Mouse (Mus musculus) left cerebral cortex, adult 6 months (tissue): ENCODE data around the gene Best1. TPM values are rescaled to one million over a fixed set of nuclear protein-coding genes. Genes with fewer than 3 reads are reported as not detected.

Experiments
- long read RNA-seq, 2 experiments: library from polyadenylated mRNA; unstranded; transcript quantifications; one replicate each; pipeline ENCODE4 v2.0.0; 2019 to 2020
- polyA plus RNA-seq: library from polyadenylated mRNA; unstranded; fragments of <200 nt; fragmentation: Nextera tagmentation; gene quantifications from 2 replicates; pipeline ENCODE4 v1.2.3, GENCODE M21; 2021

Gene Best1
- polyA plus RNA-seq = 1.1 and 1.7 TPM in 2 replicates
- long read RNA-seq, experiment 1, partial matches to known transcripts = 4 of 6 reads
- long read RNA-seq, experiment 1, other reads (novel, unspliced or antisense) = 2 of 6 reads
- long read RNA-seq, experiment 2, partial matches to known transcripts = 0 of 1 reads
- long read RNA-seq, experiment 2, other reads (novel, unspliced or antisense) = 1 of 1 reads

GRCm38 (mm10) chr19:10001206-10001969 lies at the start of gene Best1, which contains the start of gene Rab3il1:
Best1 (minus strand) TSS chr19:10001633.
Rab3il1 (plus strand) TSS chr19:10001669.

GRCm38 (mm10) chr19:10041388-10042148 lies 40.1 kb upstream of the Best1 start, which contains the start of gene Fads3:
Fads3 (plus strand) TSS chr19:10041569.

GRCm38 (mm10) chr19:9980258-9980657 lies 21.2 kb downstream of the Best1 start, which contains the start of gene Fth1:
Fth1 (plus strand) TSS chr19:9980598.

Other genes starting within 250 kb of the Best1 start
- gene Scgb2a2, start 154.1 kb downstream of the Best1 start, polyA plus RNA-seq = not detected in 2 replicates
- 22.6 and 22.9 TPM in 2 replicates for gene Incenp, start 102.1 kb downstream of the Best1 start, polyA plus RNA-seq
- gene Fth1, start 21.0 kb downstream of the Best1 start, polyA plus RNA-seq = 10,938 and 11,794 TPM in 2 replicates
- 6.1 and 6.6 TPM in 2 replicates for gene Rab3il1, start within 50 bp of the Best1 start, polyA plus RNA-seq
- gene Fads3, start 39.9 kb upstream of the Best1 start, polyA plus RNA-seq = 5.5 and 22.2 TPM in 2 replicates
- gene Fads2, start 100.1 kb upstream of the Best1 start, polyA plus RNA-seq = 65.4 and 73.2 TPM in 2 replicates
- gene Fads1, start 181.3 kb upstream of the Best1 start, polyA plus RNA-seq = 148 and 175 TPM in 2 replicates
- gene Tmem258, start 202.4 kb upstream of the Best1 start, polyA plus RNA-seq = 396 and 417 TPM in 2 replicates
- 15.6 and 21.1 TPM in 2 replicates for gene Fen1, start 202.5 kb upstream of the Best1 start, polyA plus RNA-seq
- 2.4 and 5.1 TPM in 2 replicates for gene Myrf, start 239.1 kb upstream of the Best1 start, polyA plus RNA-seq